Mouse (Mus musculus) cerebellum, postnatal 4 days (tissue): ENCODE results near the gene Usp24.

Experiments used
- DNase-seq, 2 experiments: peaks; one replicate each; pipeline ENCODE4 v3.0.0; 2022; ENCODE audit warnings: low spot score in 2 of 2, mixed read lengths in 1 of 2

Usp24 gene

GRCm38 (mm10) chr4:106315921-106316350, at the start of gene Usp24:
Gene Usp24, plus strand, starts transcription at chr4:106316213.
- peak in 1 of 2 experiments; percentile 39 for DNase-seq

GRCm38 (mm10) chr4:106276937-106277336, 39.1 kb upstream of the Usp24 start:
- DNase-seq, result no peak

GRCm38 (mm10) chr4:106279177-106279576, 36.8 kb upstream of the Usp24 start:
- DNase-seq, result no peak

- no peak for DNase-seq
Measured at GRCm38 (mm10) chr4:106281128-106281491, 34.9 kb upstream of the Usp24 start.

- DNase-seq, result peak in 1 of 2 experiments; percentile 18
Measured at GRCm38 (mm10) chr4:106281492-106282122, 34.4 kb upstream of the Usp24 start.

GRCm38 (mm10) chr4:106282123-106282510, 33.9 kb upstream of the Usp24 start:
- no peak for DNase-seq

GRCm38 (mm10) chr4:106286958-106287743, 28.9 kb upstream of the Usp24 start:
- no peak for DNase-seq

GRCm38 (mm10) chr4:106290201-106290600, 25.8 kb upstream of the Usp24 start:
- DNase-seq, result no peak

- DNase-seq, result no peak
Measured at GRCm38 (mm10) chr4:106292823-106293222, 23.2 kb upstream of the Usp24 start.

GRCm38 (mm10) chr4:106293378-106294090, 22.5 kb upstream of the Usp24 start:
- DNase-seq, result no peak

- no peak for DNase-seq
Measured at GRCm38 (mm10) chr4:106295696-106296095, 20.3 kb upstream of the Usp24 start.

- no peak for DNase-seq
Measured at GRCm38 (mm10) chr4:106296412-106297086, 19.5 kb upstream of the Usp24 start.

- DNase-seq, result no peak
Measured at GRCm38 (mm10) chr4:106301346-106301745, 14.7 kb upstream of the Usp24 start.

GRCm38 (mm10) chr4:106308090-106308489, 7.9 kb upstream of the Usp24 start:
- DNase-seq, result no peak

GRCm38 (mm10) chr4:106312651-106313050, 3.4 kb upstream of the Usp24 start:
- no peak for DNase-seq

- no peak for DNase-seq
Measured at GRCm38 (mm10) chr4:106313070-106313469, 2.9 kb upstream of the Usp24 start.

- no peak for DNase-seq
Measured at GRCm38 (mm10) chr4:106313874-106314273, 2.1 kb upstream of the Usp24 start.

- DNase-seq, result no peak
Measured at GRCm38 (mm10) chr4:106314291-106314690, 1.7 kb upstream of the Usp24 start.

GRCm38 (mm10) chr4:106316351-106317178, 552 bp downstream of the Usp24 start:
- DNase-seq, result peak in 1 of 2 experiments; percentile 65

- peak in 1 of 2 experiments; percentile 5 for DNase-seq
Measured at GRCm38 (mm10) chr4:106317179-106318055, 1.4 kb downstream of the Usp24 start.
